Mouse (Mus musculus) testis, postnatal 10 days (tissue): ENCODE results near the gene Hadha.

Experiments
- DNase-seq: peaks from one replicate; pipeline ENCODE4 v3.0.0; 2021; ENCODE audit warnings: low spot score

Gene Hadha

DNA sequence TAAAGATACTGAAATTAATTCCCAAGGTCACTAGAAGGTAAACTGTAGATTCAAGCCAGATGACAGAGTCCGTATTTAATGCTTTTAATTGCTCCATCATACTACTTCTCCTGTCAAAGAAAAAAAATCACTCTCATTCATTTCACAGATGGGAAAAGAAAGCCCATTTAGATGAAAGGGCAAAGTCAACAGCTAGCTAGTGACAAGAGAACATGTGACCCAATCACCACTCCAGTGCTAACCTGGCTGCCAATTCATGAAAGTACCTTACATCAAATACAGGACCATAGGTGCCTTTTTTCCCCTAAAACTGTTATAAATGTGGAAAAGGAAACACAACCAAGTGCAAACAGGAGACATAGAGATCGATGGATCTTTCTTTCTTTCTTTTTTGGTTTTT, 1.7 kb downstream of the Hadha start:
- DNase-seq: no peak

DNA sequence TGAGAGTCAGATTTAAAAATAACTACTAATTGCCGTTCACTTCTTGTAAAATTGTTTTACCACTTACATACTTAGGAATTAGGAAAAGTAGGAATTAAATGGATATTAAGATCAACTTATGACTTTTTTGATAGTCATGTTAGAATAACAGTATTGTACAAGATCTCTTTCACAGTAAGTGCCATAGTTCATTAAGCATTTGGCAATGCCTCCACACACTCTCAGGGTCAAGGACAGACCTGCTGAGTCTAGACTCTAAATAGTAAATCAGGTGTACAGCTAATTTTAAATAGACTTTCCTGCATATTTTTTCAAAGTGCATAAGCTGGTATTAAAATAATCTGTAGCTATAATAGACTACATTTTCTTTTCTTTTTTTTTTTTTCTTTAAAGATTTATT, 2.5 kb downstream of the Hadha start:
- no peak for DNase-seq

DNA sequence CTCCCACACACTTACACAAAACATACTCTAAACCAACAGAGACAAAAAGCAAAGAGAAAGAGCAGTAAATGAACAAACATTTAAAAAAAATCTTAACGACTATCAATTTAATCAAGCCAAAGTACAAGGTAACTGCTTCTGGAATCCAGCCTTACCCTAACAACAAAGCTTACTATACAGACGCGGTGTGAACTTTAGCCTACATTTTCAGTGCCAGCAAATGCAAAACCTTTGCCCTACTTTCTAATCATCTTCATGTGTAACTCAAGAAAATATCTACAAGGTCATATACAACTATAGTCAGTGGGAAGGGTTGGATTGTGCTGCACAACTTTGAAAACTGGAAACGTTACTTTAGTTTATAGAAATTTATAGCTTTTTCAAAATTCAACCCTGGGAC, 3.0 kb downstream of the Hadha start:
- no peak for DNase-seq

- no peak for DNase-seq
Measured at GRCm38 (mm10) chr5:30148133-30148920, 6.6 kb downstream of the Hadha start.

DNA sequence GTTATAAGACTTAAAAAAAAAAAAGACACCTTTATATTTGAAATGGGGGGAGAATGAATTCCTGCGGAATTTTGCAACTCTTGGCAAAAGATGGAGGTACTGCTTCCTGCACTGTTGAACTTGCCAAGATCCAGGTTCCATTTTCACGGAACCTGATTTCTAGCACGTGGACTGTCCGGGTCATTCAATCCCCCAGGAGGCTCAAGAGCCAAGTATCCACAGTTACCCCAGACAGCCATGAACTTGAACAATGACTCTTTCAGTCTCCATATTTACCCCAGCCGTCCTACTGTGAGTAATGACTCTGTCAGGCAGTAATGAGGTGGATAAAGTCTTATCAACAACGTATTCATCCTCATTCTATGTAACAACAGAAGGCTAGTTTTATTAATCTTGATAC, 8.4 kb downstream of the Hadha start:
- DNase-seq: no peak

GRCm38 (mm10) chr5:30138193-30138592, 16.8 kb downstream of the Hadha start:
- DNase-seq: no peak

DNA sequence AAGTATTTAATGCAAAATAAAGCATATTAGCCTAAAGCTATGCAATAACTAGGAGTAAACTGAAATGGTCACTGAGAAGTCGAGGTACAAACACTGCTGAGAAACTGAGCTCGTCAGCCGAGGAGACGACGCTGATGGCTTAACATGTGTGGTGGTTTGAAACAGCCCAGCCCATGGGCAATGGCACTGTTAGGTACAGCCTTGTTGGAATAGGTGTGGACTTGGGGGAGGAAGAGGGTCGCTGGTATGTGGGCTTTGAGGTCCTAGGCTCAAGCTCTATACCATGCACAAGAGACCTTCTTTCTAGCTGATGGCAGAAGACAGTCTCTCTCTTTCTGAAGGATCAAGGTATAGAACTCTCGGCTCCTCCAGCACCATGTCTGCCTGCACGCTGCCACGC, 17.7 kb downstream of the Hadha start:
- DNase-seq: no peak

DNA sequence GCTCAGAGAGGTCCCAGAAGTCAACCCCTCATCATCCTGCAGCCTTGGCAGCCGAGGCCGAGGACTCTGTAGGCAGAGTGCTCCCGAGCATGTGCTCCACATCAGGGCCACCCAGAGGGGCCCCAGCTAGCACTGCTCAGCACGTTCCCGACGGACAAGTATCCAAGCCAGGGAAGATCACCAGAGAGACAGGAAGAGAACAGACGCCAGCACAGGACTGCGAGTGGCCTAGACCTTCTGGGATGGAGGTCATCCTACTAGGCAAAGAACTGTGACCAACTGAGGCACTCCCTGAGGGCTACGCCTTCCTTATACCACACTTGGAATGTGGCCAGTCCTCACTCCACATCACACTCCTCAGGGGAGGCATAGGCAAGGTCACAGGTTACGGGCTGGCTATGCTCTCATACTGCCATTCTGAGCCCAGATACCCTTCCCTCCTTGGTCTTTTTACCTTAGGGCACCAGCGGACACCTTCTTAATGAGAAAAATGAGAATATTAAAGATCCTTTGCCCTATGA, 19.2 kb downstream of the Hadha start:
- DNase-seq: no peak

- no peak for DNase-seq
Measured at GRCm38 (mm10) chr5:30132173-30132572, 22.8 kb downstream of the Hadha start.

DNA sequence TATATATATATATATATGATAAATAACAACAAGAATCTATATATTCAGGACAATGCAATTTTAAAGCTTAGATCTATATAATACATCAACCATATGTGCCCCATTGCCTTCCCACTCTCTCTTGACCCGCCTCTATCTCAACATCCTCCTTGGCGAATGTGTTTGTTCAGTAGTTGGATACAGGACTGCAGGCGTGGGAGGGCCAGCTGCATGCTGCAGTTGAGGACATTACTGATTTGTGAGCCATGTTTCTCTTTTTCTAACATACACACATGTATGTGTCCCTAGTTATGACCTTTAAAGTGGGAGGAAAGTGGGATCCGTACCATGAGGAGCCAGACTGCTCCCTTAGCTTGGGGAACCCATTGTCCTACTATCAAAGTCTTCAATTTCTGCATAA, 23.7 kb downstream of the Hadha start:
- no peak for DNase-seq

GRCm38 (mm10) chr5:30128680-30129079, 26.3 kb downstream of the Hadha start:
- DNase-seq: no peak

DNA sequence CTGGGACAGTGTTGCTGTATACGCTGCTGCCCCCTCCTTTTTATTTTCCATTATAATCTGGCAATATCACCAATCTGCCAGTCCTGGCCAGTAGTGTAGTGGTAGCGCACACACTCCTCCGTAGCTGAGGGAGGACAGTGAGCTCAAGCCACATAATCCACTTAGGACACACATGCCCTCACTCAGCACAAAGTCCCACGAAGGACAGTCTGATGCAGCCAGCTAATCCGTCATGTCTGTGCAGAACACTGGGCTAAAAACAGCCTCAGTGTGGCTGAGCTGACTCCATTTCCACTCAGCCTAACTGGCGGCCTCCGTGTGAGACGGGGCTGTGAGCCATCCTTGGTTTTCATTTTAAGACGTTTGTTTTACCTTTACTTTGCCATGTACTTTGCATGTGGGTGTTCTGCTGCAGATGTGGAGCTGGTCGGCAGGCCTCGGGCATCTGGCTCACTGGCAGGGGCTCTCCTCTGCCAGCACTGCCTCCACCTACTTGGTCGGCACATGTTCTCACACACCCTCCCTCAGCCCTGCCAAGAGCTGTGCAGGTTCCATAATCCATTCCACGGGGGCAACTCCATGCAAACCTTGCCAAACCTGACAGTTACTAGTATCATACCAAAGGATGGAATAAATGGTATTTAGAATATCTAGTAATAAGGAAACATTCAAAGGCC, 26.9 kb downstream of the Hadha start:
- DNase-seq: peak; percentile 32

GRCm38 (mm10) chr5:30126756-30127155, 28.2 kb downstream of the Hadha start:
- no peak for DNase-seq

GRCm38 (mm10) chr5:30125587-30125986, 29.4 kb downstream of the Hadha start:
- no peak for DNase-seq

- DNase-seq: no peak
Measured at GRCm38 (mm10) chr5:30122481-30122880, 32.5 kb downstream of the Hadha start.

DNA sequence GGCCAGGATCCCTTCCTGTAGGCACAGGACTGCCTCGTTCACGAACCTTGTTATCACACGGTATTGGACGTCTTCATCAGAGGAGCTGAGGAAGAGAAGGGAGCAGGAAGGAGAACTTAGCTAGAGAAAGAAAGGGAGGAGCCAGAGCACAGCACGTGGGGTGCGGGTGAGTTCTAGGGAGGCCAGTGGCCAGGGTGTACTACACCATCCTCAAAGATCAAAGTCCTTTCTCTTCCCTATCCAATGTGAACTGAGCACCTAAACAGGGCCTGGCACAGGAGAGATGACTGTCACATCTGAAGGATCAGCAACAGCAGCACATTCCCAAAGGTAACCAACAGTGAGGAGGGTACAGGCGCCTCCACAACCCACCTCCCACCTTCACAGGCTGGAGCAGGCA, 34.9 kb downstream of the Hadha start:
- no peak for DNase-seq

DNA sequence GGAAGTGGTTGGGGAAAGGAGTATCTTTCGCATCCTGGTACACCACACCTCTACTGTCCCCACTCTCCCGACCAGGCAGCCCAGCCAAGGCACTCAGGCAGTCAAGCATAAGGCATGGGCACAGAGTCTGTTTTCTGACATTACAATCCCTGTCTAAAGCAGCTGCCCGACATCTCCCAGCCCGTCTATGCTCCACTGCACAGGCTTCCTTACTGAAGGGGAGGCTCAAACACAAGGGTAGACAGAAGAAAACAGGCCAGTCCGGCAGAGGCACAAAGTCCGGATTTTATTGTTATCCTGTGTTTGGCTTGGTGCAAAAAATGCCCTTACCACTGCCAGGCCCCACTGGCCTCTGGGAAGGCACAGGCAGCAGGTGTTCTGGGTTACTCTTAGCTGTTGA, 35.8 kb downstream of the Hadha start:
- DNase-seq: no peak

DNA sequence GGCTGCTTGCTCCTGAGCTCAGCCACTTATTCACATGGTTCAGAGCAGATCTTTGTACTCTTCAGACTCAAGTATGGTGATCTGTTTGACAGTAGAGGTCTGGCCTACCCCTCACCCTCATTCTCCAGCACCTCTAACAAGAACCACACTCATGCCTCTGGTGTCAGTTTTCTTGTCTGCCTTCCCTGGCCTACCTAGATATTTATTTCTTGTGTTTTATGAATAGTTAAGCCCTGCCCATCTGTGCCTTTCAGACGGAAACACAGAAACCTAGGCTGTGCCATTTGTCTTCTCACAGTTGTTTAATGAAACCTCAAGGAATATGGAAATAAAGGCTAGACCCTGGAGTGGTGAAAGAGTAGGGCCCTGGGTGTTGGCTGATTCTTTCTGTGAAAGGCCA, 36.9 kb downstream of the Hadha start:
- no peak for DNase-seq

DNA sequence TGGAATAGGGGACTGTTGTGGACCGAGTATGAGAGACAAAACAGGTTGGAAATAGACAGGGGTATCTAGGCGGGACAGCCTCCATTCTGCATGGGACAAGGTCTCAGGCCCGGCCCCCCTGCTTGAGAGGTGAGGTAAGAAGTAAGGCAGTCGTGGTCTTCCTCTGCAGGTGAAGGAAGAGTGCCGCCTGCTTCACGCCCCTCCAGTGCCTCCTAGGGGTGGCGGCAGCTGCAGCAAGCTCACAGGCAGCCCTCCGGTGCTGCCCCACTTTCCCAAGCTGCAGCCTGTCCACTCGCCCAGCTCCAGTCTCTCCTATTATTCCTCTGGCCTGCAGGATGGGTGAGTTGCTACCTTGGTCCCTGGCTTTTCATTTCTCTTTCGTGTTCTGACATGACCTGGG, 39.2 kb downstream of the Hadha start:
- no peak for DNase-seq

GRCm38 (mm10) chr5:30114761-30115140, 40.2 kb downstream of the Hadha start:
- no peak for DNase-seq

GRCm38 (mm10) chr5:30113881-30114760, 40.8 kb downstream of the Hadha start:
- peak; percentile 80 for DNase-seq

GRCm38 (mm10) chr5:30112533-30113068, 42.4 kb downstream of the Hadha start:
- DNase-seq: no peak
